Mouse (Mus musculus): ENCODE measurements at regions not wholly inside any gene's neighbourhood (a gene's known extent, or its start where the extent isn't known, plus 50 kb on each side); places are given as distances from the start of the nearest gene placed in this dataset.

DNA sequence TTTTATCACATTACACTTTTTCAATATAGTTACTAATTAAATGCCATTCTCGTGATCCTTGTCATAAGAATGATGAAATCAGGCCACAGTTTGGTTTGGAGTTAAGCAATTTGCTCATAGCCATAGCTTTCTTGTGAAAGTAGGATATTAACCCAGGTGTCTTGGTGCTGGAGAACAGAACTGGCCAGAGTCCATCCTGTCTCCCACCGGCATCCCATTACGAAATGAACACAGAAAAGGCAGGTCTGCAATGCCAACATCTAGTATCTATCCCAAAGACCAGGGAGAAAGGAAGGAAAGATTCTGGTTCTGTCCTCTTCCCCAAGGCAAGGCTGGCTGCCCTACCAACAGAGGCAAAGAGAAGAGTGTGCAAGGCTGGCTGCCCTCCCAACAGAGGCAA, 61.6 kb upstream of the Avpr1a start:
- DNase-seq (ENCODE audit: low spot score in 2 of 2), result no peak

- no peak for DNase-seq (ENCODE audit: low spot score in 2 of 2)
These were observed 68.5 kb upstream of the Avpr1a start for GRCm38 (mm10) chr10:122379661-122380344.

DNA sequence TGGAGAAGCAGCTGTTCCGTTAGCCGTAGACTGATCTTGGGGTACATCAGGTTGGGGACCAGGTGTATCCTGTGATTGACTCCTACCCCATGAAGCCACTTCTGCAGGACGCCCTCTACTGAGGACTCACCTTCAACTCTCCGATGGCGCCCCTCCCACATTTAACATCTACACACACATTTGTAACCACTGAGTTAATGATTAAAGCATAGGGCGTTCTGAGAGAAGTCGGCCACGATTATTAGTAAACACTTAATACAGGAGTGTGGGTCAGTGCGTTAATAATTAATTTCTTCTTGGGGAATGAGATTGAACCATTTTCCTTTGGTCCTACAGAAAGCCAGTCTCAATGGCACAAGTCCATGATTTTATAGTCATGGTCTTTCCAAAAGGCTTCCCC, 105.0 kb upstream of the Avpr1a start:
- DNase-seq (ENCODE audit: low spot score in 2 of 2), result no peak

GRCm38 (mm10) chr10:122342356-122342755, 105.9 kb upstream of the Avpr1a start:
- no peak for DNase-seq (ENCODE audit: low spot score in 2 of 2)

DNA sequence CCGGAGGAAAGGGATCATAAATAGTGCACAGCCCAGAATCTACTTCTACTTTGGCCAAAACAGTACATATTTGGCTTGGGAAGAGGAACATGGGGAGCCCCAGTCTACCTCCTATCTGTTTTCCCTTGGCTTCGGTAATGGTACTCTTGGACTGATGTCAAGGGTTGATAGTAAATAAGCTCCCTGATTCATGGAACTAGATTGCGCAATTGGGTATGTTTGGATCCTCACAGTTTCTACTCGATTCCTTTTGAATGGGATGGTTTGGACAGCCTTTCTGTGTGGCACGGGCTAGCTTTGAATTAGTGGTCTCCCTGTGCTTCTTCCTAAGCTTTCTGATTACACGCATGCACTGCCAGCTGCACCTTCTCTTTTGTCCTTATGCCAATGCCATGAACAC, 121.4 kb upstream of the Avpr1a start:
- DNase-seq (ENCODE audit: low spot score in 2 of 2), result no peak

DNA sequence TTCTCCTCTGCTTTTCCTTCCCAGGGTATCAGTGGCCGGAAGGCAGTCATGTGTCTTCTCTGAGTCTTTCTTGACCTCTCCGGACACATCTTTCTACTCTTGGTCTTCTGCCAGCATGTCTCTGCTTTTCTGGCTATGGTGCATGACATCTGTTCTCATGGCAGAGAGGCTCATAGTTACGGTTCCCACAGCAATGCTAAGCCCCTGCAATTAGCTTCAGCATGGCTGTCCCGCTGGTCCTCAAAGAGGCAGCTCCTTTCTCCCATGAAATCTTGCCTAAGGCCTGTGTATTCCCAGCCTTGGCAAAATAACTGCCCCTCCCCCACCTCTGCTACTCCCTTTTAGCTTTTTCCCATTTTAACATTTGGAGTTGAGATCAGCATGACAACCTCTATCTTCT, 129.4 kb upstream of the Avpr1a start:
- no peak for DNase-seq (ENCODE audit: low spot score in 2 of 2)

- no peak for DNase-seq (ENCODE audit: low spot score in 2 of 2)
These were observed 137.6 kb upstream of the Avpr1a start for GRCm38 (mm10) chr10:122310646-122311193.

DNA sequence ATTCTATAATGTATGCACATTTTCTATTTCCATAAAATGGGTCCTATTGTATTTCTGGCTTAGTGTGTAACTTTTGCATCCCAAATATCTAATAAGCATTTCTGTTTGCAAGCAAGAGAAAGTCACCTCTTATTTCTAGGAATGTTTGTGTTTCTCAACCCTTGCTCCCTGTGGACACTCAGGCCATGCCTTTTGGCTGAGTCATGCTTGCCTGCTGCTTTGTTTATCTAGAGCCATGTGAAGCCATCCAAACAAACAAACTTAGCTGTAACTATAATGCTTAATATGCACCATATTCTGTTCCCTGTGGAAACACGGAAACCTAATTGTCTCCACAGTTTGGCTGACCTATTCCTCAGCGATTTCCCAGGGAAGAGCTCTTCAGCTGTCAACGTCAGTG, 139.6 kb upstream of the Avpr1a start:
- no peak for DNase-seq (ENCODE audit: low spot score in 2 of 2)

DNA sequence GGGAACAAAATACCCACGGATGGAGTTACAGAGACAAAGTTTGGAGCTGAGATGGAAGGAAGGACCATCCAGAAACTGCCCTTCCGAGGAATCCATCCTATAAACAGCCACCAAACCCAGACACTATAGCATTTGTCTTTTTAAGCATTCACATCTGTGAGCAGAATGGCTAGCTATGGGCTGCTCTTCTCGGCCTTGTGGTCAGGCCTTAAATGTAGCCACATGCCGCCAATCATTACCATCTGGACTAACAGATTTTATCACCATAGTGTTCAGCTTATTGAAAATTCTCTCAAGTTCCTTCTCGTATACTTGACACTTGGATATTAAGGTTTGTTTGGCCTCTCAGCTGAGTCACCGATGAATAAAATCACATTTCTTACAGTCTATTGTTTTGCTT, 146.0 kb upstream of the Avpr1a start:
- no peak for DNase-seq (ENCODE audit: low spot score in 2 of 2)

GRCm38 (mm10) chr10:122295921-122296425, 152.3 kb upstream of the Avpr1a start:
- DNase-seq (ENCODE audit: low spot score in 2 of 2), result no peak

- no peak for DNase-seq (ENCODE audit: low spot score in 2 of 2)
These were observed 156.7 kb upstream of the Avpr1a start for GRCm38 (mm10) chr10:122291611-122292010.

DNA sequence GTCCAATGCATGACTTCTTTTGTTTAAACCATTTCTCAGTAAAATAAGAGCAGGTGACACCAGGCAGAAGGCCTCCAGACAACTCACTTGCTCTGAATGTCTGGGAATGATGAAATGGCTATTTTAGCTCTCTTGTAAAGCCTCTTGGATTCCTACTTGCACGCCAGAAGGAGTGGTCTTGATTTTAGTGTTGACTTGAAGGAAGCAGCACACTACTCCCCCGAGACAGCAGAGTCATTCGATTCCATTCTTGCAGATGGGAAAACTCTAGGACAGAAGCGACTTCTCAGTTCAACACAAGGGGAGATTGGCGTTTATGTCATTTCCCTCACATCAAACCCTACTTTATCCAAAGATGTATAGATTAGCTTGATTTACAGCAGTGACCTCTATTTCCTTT, 157.2 kb upstream of the Avpr1a start:
- no peak for DNase-seq (ENCODE audit: low spot score in 2 of 2)

DNA sequence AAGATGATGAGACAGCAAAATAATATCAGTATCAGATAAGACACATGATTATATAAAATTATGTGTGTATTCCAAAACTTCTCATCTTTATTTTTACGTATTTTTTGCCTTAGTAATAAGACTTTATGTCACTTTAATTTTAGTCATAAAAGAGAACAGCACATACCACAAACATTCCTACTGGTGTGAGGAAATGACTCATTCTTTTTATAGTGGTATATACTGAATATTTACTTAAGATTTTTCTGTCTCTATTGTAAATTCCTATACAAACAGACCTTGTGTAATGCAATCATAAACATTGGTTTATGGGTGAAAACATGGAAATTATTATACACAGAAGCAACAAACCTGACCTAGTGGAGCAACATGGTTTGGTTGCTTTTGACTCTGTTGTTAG, 173.4 kb upstream of the Avpr1a start:
- no peak for DNase-seq (ENCODE audit: low spot score in 2 of 2)

- no peak for DNase-seq (ENCODE audit: low spot score in 2 of 2)
These were observed 174.1 kb upstream of the Avpr1a start for GRCm38 (mm10) chr10:122274181-122274580.

- DNase-seq (ENCODE audit: low spot score in 2 of 2), result no peak
These were observed 166.9 kb upstream of the Rxylt1 start for GRCm38 (mm10) chr10:122264070-122264469.

GRCm38 (mm10) chr10:122259354-122259753, 162.2 kb upstream of the Rxylt1 start:
- DNase-seq (ENCODE audit: low spot score in 2 of 2), result no peak

DNA sequence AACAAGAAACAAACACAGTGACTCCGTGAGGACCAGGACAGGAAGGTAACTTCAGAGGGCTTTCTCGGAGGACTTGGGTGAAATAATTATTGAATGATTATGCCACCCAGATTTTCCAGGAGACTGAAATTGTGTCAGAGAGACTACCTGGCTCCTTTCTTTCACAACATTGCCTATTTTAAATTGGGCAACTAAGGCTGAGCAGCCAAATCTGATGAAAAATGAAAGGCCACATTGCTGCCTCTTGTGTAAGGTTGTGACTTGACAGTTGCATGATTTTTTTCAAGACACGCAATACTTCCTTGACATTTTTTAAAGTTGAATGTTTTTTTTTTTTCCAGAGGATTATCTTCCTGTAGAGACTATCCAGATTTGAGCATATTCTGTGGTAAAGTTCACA, 161.5 kb upstream of the Rxylt1 start:
- no peak for DNase-seq (ENCODE audit: low spot score in 2 of 2)

- no peak for DNase-seq (ENCODE audit: low spot score in 2 of 2)
These were observed 134.6 kb upstream of the Rxylt1 start for GRCm38 (mm10) chr10:122231818-122232217.

DNA sequence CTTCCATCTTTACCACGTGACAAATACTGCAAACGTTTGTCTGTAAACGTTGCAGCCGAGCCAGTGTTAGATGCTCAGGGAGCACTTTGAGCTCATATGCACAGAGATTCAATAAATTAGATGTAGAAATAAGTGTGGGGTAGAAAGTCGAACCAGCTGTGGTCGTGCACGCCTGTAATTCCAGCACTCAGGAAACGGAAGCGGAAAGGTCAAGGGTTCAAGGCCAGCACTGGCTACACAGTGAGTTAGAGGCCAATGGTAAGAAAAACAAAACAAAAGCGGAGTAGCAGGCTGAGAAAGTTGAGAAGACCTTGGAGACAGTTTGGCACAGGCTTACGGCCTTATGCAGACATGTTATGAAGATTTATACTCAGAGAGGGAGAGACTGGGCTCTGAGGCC, 133.6 kb upstream of the Rxylt1 start:
- no peak for DNase-seq (ENCODE audit: low spot score in 2 of 2)

DNA sequence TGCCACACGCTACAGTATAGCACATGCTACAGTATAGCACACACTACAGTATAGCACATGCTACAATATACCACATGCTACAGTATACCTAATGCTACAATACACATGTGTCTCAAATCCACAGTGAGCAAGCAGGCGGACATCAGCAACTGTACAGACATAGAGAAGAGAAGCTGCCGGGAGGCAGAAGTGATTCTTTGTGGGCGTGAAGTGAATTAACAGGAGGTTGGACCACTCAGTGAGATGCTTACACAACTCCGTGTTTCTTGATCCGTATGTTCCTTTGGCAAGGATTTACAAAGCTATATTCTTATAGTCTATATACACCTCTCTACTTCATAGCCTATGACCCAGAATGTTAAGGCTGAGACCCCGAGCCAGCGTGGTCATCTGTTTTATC, 128.5 kb upstream of the Rxylt1 start:
- no peak for DNase-seq (ENCODE audit: low spot score in 2 of 2)

DNA sequence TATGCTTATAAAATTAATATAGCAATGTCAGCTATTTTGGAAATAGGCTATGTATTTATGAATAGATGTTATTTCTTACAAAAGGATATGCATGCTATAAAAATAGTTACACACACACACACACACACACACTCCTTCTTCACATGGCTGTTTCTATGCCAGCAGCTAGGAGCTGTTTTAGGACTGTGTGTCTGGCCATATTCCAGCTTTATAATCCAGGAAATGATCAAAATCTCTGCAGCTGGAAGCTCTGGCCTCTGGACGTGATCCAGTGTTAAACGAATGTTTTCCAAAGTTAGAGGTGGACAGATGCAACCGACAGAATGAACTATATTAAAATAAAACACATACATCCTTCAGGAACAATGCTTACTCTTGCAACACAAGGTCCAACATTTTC, 125.9 kb upstream of the Rxylt1 start:
- DNase-seq (ENCODE audit: low spot score in 2 of 2), result no peak

- DNase-seq (ENCODE audit: low spot score in 2 of 2), result no peak
These were observed 120.4 kb upstream of the Rxylt1 start for GRCm38 (mm10) chr10:122217594-122217993.

DNA sequence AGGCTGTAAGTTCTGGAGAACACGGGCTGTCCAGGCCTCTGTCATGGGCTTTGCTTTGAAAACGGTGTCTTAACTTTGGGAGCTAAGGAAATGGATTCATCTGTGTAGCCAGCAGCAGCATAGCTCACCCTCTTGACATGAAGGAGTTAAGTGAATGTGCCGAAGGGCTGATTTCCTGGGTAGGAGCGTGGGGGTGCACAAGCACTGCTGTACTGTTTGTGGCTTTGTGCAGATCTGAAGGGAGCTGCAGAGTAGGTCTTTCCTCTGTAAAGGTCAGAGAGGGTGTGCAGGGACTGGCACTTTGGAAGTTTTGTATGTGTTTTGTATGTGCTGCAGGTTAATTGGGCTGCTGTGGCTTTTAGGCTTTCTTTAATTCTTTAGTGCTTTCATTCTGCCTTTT, 102.6 kb upstream of the Rxylt1 start:
- DNase-seq (ENCODE audit: low spot score in 2 of 2), result no peak

DNA sequence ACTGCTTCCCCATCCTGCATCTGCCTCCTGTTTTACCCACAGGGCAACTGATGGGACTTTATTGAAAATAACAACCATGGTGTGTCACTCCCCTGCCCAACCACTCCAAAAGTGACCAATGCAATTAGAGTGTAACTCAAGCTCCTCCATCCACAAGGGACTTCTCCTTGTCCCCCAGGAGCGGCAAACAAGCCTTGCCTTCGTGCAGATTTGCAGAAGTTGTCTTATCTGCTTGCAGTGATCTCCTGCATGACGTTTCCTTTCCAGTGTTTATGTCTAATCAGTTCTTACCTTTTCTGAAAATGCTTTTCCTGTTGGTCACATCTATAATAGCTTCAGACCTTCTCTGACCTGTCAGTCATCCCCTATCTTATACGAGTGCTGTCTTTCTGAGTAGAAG, 100.5 kb upstream of the Rxylt1 start:
- no peak for DNase-seq (ENCODE audit: low spot score in 2 of 2)

Data from frontal cortex, postnatal 14 days (tissue).